Mouse (Mus musculus) splenic B cell, adult 2 months (primary cell): ENCODE results near the gene Gzmm.

Source experiments
- DNase-seq: peaks from one replicate; pipeline ENCODE4 v3.0.0-alpha.2; 2011; ENCODE audit warnings: low read depth, low spot score
- H3K27me3 ChIP-seq: 2 replicates; pipeline ENCODE4 v1.6.1; 2012; ENCODE audit warnings: mild to moderate bottlenecking, low read length, moderate library complexity, mixed read lengths; ENCODE audit not compliant: control insufficient read depth, poor library complexity, insufficient read depth, severe bottlenecking
- H3K36me3 ChIP-seq: 2 replicates; pipeline ENCODE4 v1.6.1; 2012; ENCODE audit warnings: mild to moderate bottlenecking, low read length, moderate library complexity, mixed read lengths; ENCODE audit not compliant: control insufficient read depth, poor library complexity, insufficient read depth, severe bottlenecking

Gzmm gene

GRCm38 (mm10) chr10:79717640-79718357, 29.0 kb downstream of the Gzmm start:
- no peaks in the 10 kb centered on the region for H3K27me3 ChIP-seq
- peak; percentile 68 for DNase-seq
- H3K36me3 ChIP-seq: no peaks in the 10 kb centered on the region

GRCm38 (mm10) chr10:79721089-79721488, 32.3 kb downstream of the Gzmm start:
- Histone ChIP-seq H3K27me3 (no peaks in the 10 kb centered on the region), H3K36me3 (no peaks in the 10 kb centered on the region)
- DNase-seq: no peak

GRCm38 (mm10) chr10:79723047-79723446, 34.2 kb downstream of the Gzmm start:
- no peak for DNase-seq
- Histone ChIP-seq H3K27me3 (no peaks in the 10 kb centered on the region), H3K36me3 (no peaks in the 10 kb centered on the region)

GRCm38 (mm10) chr10:79723692-79724091, 34.9 kb downstream of the Gzmm start:
- no peak for DNase-seq
- Histone ChIP-seq H3K27me3 (no peaks in the 10 kb centered on the region), H3K36me3 (no peaks in the 10 kb centered on the region)

GRCm38 (mm10) chr10:79726090-79726489, 37.3 kb downstream of the Gzmm start:
- DNase-seq: peak; percentile 56
- Histone ChIP-seq H3K36me3 (no peaks in the 10 kb centered on the region), H3K27me3 (no peaks in the 10 kb centered on the region)

- Histone ChIP-seq H3K27me3 (no peaks in the 10 kb centered on the region), H3K36me3 (no peaks in the 10 kb centered on the region)
- no peak for DNase-seq
Observed at GRCm38 (mm10) chr10:79728323-79729249, 39.8 kb downstream of the Gzmm start.

- Histone ChIP-seq H3K36me3 (no peaks in the 10 kb centered on the region), H3K27me3 (no peaks in the 10 kb centered on the region)
- no peak for DNase-seq
Observed at GRCm38 (mm10) chr10:79729357-79729965, 40.6 kb downstream of the Gzmm start.

- Histone ChIP-seq H3K27me3 (no peaks in the 10 kb centered on the region), H3K36me3 (peaks cover 16% of the 10 kb centered on the region)
- peak; percentile 57 for DNase-seq
Observed at GRCm38 (mm10) chr10:79732500-79732899, 43.7 kb downstream of the Gzmm start.

GRCm38 (mm10) chr10:79733847-79734246, 45.0 kb downstream of the Gzmm start:
- no peaks in the 10 kb centered on the region for H3K27me3 ChIP-seq
- no peak for DNase-seq
- H3K36me3 ChIP-seq: peaks cover 19% of the 10 kb centered on the region

GRCm38 (mm10) chr10:79735361-79735760, 46.5 kb downstream of the Gzmm start:
- Histone ChIP-seq H3K36me3 (peaks cover 22% of the 10 kb centered on the region), H3K27me3 (no peaks in the 10 kb centered on the region)
- DNase-seq: no peak

- Histone ChIP-seq H3K36me3 (peaks cover 26% of the 10 kb centered on the region), H3K27me3 (no peaks in the 10 kb centered on the region)
- no peak for DNase-seq
Observed at GRCm38 (mm10) chr10:79736706-79737105, 47.9 kb downstream of the Gzmm start.

GRCm38 (mm10) chr10:79738259-79738658, 49.4 kb downstream of the Gzmm start:
- DNase-seq: peak; percentile 38
- peaks cover 29% of the 10 kb centered on the region for H3K36me3 ChIP-seq
- no peaks in the 10 kb centered on the region for H3K27me3 ChIP-seq

GRCm38 (mm10) chr10:79739234-79739633, 50.4 kb downstream of the Gzmm start:
- no peaks in the 10 kb centered on the region for H3K27me3 ChIP-seq
- H3K36me3 ChIP-seq: peaks cover 29% of the 10 kb centered on the region
- DNase-seq: no peak

GRCm38 (mm10) chr10:79740863-79741262, 52.0 kb downstream of the Gzmm start:
- Histone ChIP-seq H3K36me3 (peaks cover 23% of the 10 kb centered on the region), H3K27me3 (no peaks in the 10 kb centered on the region)
- DNase-seq: no peak

GRCm38 (mm10) chr10:79743161-79743560, 54.3 kb downstream of the Gzmm start:
- peaks cover 12% of the 10 kb centered on the region for H3K36me3 ChIP-seq
- no peak for DNase-seq
- H3K27me3 ChIP-seq: no peaks in the 10 kb centered on the region
